Mouse (Mus musculus) 416B (cell line): Measurements from ENCODE around the gene Slc40a1.
A peak's percentile ranks its signal among the peaks of the same experiment; 100 is the strongest.

Experiments
- DNase-seq: peaks from one replicate; pipeline ENCODE4 v3.0.0; 2011; ENCODE audit warnings: low read depth

Slc40a1 gene

DNA sequence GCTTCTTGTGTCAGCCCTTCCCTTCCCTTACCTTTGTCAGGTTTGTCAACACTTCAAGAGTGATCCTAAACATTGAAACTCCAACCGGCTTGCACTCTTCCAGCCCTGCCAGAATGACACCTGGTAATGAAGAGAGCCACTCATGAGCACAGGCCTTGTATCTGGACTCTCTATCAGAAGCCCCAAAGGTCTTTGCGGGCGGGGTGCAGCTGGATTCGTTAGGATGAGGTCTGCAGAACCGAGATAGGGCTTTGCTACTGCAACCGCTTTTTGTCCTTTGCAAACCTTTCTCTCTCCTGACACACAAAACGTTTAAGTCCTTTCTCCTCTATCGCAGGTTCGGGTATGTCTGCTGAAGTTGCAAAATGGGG lies at the start of gene Slc40a1:
Slc40a1 (minus strand) TSS at position 131 of the 371 bp plus-strand sequence.
- DNase-seq = no peak

DNA sequence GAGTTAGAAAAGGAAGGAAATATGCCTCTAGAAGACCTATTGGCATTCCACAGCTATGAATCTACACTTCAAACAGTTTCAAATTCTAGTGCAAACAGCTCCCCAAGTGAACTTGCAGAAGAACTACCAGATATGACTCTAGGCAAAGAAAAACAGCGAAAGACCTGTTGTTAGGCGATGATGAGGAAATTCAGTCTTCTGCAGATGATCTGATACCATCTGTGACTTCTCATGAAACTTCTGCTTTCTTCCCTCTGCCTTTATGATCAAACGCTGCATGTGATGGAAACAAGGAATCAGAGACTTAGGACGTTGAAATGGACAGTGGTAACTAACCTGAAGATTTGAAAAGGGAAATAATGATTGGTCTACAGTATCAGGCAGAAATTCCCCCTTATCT lies 45.0 kb upstream of the Slc40a1 start:
- no peak for DNase-seq

GRCm38 (mm10) chr1:45948988-45949387 lies 22.7 kb upstream of the Slc40a1 start:
- DNase-seq = peak; percentile 5

DNA sequence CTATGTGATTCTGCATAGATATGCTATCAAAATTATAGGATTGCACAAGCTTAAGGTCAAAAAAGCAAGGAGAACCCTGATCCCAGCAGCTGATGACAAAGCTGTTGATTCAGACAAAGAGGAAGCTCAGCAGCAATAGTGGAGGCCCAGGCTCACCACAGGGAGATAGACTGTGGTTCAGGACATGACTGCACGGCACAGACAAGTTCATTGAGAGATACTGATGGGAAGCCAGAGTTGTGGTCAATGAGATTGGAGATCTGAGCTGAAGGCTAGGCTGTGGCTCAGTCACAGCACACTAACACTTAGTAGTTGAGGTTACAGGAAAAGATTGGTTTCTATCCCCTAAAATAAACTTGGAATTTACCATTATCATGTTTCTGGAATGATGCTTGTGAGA lies 21.5 kb upstream of the Slc40a1 start:
- peak; percentile 74 for DNase-seq

- DNase-seq = peak; percentile 22
Observed at GRCm38 (mm10) chr1:45931127-45931526, 4.8 kb upstream of the Slc40a1 start.

GRCm38 (mm10) chr1:45926911-45927310 lies 588 bp upstream of the Slc40a1 start:
- DNase-seq = no peak

GRCm38 (mm10) chr1:45925500-45926392 lies 577 bp downstream of the Slc40a1 start:
- DNase-seq = peak; percentile 39

- DNase-seq = peak; percentile 42
Observed at GRCm38 (mm10) chr1:45925131-45925499, 1.2 kb downstream of the Slc40a1 start.

- DNase-seq = peak; percentile 12
Observed at GRCm38 (mm10) chr1:45924516-45924915, 1.8 kb downstream of the Slc40a1 start.

DNA sequence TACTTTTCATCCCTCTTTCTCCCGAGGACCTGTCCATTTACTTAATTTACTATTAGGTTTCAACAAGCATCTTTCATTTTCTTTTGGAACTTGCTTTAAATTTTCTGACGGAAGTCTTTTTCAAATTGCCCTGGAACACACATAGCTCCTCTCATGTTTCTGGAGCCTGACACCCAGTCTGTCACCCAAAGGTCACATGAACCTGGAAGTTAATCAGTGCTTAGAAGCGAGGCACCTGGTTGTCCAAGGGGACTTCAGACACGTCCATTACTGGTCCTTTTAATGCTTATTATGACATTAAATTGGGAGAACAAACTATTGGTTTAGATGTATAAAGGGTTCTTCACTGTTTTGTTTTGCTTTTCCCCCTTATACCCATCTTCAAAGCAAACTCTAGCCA lies 3.0 kb downstream of the Slc40a1 start:
- DNase-seq = no peak

DNA sequence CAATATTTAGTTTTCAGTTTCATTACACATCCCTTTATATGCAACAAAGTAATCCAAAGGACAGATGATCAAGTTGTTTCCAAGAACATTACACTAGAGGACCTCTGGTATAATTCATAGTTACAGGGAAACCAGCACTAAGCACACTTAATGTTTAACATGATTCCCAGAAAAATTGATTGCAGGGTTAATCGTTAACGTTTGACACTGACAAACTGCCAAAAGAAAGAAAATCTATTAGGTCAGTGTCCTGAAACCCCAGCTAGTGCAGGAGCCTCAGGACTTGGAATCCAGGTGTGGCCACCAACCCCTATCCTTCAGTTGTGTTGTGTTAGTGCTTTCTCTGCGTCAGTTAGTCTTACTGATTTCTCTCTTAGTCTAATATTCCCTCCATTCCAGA lies 5.6 kb downstream of the Slc40a1 start:
- DNase-seq = no peak

DNA sequence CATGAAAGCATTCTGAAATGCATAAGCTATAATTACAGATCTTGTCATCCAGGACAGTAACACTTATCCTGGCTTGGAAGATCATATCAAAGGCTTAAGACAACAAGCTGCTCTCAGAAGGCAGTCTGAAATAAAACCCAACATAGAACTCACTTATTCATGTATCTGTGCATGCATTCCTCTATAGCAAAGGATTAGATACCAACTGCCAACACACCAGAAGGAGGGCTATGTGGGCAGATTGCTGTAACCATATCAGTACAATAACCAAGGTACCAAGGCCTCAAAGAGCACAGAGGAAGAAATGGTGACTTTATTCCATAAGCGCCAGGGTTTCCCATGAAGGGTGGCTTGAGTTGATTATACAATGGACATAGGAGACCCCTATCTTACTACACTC lies 6.6 kb downstream of the Slc40a1 start:
- no peak for DNase-seq

DNA sequence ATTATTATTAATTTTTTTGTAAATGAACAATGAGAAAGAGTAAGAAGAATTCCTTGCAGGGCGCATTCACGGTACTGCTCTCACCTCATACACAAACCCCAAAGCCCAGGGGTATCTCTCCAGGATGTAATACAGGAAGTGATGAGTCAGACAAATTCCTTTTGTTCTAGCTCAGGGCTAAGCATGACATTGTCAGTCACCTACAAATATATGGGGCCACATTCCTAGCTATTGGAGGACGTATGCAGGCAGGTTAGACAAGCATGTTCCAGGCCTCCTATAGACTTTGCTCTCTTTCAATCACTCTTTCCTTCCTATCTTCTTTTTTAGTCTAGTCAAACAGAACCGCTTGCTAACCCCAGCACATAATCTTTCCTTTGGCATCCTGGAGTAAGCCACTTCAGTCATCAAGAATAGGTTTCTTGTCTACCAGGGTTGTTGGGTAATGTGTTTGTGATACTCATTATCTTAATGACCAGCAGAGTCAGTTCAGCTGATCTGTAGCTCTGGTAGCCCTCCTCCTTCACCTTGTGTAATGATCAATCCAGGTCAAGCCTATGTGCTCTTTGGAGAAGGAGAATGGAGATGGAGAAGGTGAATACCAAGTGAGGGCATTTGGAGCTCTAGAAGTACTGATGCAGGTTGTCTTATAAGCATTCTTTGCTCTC lies 9.1 kb downstream of the Slc40a1 start:
- DNase-seq = no peak

- DNase-seq = no peak
Observed at GRCm38 (mm10) chr1:45916174-45916573, 10.1 kb downstream of the Slc40a1 start.

GRCm38 (mm10) chr1:45914236-45914635 lies 12.1 kb downstream of the Slc40a1 start:
- DNase-seq = no peak

- DNase-seq = no peak
Observed at GRCm38 (mm10) chr1:45905107-45905821, 21.1 kb downstream of the Slc40a1 start.

GRCm38 (mm10) chr1:45904161-45904560 lies 22.2 kb downstream of the Slc40a1 start:
- DNase-seq = no peak

- no peak for DNase-seq
Observed at GRCm38 (mm10) chr1:45898044-45898443, 28.3 kb downstream of the Slc40a1 start.

DNA sequence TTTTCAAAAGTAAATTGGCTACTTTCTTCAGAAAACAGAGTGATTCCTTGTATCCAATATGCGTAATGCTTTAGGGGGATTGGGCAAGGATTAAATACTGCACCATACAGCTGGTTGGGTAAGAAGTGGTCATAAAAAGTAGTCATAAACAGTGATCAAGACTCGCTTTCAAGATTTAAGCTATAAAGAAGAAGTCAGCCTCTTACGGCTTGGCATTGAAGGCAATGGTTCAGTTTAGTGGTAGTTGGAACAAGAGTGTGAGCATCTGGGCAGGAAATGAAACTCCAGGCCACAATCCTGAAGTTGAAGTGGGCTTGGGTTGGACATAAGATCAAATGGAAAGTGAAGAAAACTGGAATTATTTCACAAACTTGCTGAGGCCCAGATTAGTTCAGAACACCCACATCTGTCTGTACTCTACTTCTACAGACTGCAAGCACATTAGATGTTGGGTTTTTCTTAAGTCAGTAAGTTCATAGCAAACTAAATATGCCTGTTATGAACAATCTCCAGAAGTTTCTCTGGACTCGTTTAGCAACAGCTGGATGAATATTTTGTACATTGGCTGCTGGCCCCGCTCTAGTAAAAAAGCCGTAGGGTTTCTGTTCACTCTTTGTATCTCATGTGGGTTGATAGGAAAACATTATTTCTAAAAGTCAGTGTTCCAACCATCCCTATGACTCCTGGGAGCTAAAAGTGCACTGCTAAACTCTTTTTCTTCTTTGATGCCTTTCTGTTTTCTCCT lies 32.0 kb downstream of the Slc40a1 start:
- DNase-seq = no peak

DNA sequence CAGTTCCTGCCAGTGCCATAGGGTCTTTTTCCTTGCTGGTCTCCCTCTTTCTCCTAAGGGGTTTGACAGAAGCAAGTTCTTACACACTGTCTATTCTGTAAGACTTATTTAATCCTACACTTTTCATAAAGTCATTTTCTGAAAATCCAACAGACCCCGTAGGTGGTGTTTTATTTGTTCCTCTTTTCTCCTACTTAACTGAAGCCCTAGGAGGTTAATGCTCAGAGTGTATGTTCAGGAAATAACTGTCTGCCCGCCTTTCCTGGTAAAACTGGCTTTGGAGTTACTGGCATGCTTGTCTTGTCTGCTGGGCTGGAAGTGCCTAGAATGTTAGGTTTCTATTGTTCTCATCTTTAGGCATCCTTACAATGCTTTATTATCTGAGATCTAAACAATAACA lies 34.3 kb downstream of the Slc40a1 start:
- no peak for DNase-seq

DNA sequence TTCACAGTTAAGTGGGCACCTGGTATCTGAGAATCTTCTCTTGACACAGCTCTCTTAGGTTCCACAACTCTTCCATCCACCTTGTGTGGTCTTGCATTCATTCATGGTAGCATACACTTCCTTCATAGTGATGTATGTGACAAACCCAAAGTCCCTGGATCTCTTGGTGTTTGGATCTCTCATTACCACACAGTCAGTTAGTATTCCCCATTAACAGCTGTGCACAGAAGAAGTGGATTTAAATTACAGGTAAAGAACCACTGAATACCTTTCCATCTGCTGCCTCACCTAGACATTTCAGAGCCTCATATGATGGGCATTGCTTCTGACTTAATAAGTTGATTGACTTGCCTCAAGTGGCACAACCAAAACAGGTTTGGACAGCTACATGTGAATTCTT lies 36.1 kb downstream of the Slc40a1 start, which contains the start of gene Gm5269:
Gm5269 (minus strand) TSS at position 101 of the 400 bp plus-strand sequence.
- no peak for DNase-seq

DNA sequence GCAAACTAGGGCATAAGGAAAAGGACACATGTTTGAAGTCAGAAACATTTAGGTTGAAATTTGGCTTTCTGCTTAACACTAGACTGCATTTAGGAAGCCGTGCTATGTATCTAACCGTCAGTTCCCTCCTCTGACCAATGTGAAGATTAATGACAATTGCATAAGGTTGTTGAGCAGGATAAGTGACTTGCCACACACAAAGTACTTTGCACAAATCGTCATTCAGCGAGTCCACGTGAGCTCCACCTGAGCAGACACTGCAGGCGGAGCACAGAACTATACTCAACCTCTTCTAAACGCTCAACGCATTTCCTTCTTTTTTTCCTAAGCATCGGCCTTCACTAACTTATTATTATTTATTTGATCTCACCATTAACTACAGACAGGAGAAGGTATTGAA lies 39.5 kb downstream of the Slc40a1 start:
- DNase-seq = no peak
